Mouse (Mus musculus) embryonic fibroblast, embryonic 13.5 days (primary cell): Measurements from ENCODE around the gene Tbc1d13.

Experiments
- CTCF ChIP-seq: IDR thresholded peaks from 2 replicates; pipeline ENCODE4 v1.5.1; 2011; ENCODE audit warnings: mild to moderate bottlenecking, control low read depth, low read length, moderate library complexity, borderline replicate concordance; ENCODE audit not compliant: insufficient read depth
- POLR2A ChIP-seq: IDR thresholded peaks from 2 replicates; pipeline ENCODE4 v1.6.1; 2011; ENCODE audit warnings: low read depth, mild to moderate bottlenecking, control low read depth, low read length, moderate library complexity

GRCm38 (mm10) chr2:30084113-30084512 is 49.4 kb upstream of the Tbc1d13 start:
- TF ChIP-seq POLR2A, result no peak
- TF ChIP-seq CTCF, result no peak
